Mouse (Mus musculus) stomach, embryonic 15.5 days (tissue): ENCODE measurements at regions not wholly inside any gene's neighbourhood (a gene's known extent, or its start where the extent isn't known, plus 50 kb on each side); places are given as distances from the start of the nearest gene placed in this dataset.

Source experiments
- ATAC-seq: fragments of 200-750 bp; cut with Nextera tagmentation; 2 replicates; pipeline ENCODE4 v1.8.0; 2017; ENCODE audit warnings: low read depth, moderate number of reproducible peaks, moderate TSS enrichment; ENCODE audit not compliant: insufficient read depth, low FRiP score
- H3K27ac ChIP-seq: fragments of 300-500 bp; sonication (generic); 2 replicates; pipeline ENCODE4 v1.5.1; 2015; ENCODE audit warnings: mild to moderate bottlenecking, inconsistent platforms
- H3K27me3 ChIP-seq: fragments of 300-500 bp; sonication (generic); replicated peaks from 2 replicates; pipeline ENCODE4 v1.6.1; 2015; ENCODE audit warnings: inconsistent platforms
- H3K36me3 ChIP-seq: fragments of 300-500 bp; sonication (generic); 2 replicates; pipeline ENCODE4 v1.6.1; 2015; ENCODE audit warnings: inconsistent platforms
- H3K4me1 ChIP-seq: fragments of 300-500 bp; sonication (generic); 2 replicates; pipeline ENCODE4 v1.6.1; 2015; ENCODE audit warnings: inconsistent platforms
- H3K4me2 ChIP-seq: fragments of 300-500 bp; sonication (generic); 2 replicates; pipeline ENCODE4 v1.6.1; 2015; ENCODE audit warnings: mild to moderate bottlenecking, inconsistent platforms
- H3K4me3 ChIP-seq: fragments of 300-500 bp; sonication (generic); replicated peaks from 2 replicates; pipeline ENCODE4 v1.5.1; 2015; ENCODE audit warnings: inconsistent platforms
- H3K9ac ChIP-seq: fragments of 300-500 bp; sonication (generic); 2 replicates; pipeline ENCODE4 v1.6.1; 2015; ENCODE audit warnings: inconsistent platforms
- H3K9me3 ChIP-seq: fragments of 300-500 bp; sonication (generic); 2 replicates; pipeline ENCODE4 v1.6.1; 2016; ENCODE audit warnings: inconsistent platforms
- WGBS: fragments of 180-500 bp; shearing (Covaris S2); methylation state at CpG from one replicate; pipeline ENCODE4 v1.1.7; 2015; 5-methylcytosine and 5-hydroxymethylcytosine counted together

DNA sequence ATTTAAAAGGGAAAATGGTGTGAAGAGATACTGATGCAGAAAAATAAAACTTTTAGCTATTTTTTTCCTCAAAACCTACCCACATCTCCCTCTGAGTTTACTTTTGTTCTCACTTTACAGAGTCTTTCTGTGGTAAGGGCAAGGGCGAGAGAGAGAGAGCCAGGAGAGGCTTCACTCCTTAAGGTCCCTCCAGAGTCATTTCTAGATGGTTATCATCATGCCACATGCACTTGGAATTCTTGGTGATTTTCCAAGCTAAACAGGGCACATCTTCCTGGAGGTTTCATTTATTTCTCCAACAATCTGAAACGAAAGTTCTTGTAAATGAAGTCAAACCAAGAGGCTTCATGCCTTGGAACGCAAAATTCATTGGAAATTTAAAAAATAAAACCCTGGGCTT is 130.0 kb upstream of the Cdkn2b start:
- Histone ChIP-seq H3K4me2 (no peak overlapping the region), H3K9ac (no peak overlapping the region), H3K27me3 (no peaks in the 10 kb centered on the region), H3K4me1 (no peaks in the 10 kb centered on the region), H3K27ac (no peak overlapping the region), H3K36me3 (no peaks in the 10 kb centered on the region), H3K9me3 (no peaks in the 10 kb centered on the region), H3K4me3 (no peak overlapping the region)
- ATAC-seq, result no peak
- WGBS, result 72% methylated on average over 3 of the region's 3 CpGs

DNA sequence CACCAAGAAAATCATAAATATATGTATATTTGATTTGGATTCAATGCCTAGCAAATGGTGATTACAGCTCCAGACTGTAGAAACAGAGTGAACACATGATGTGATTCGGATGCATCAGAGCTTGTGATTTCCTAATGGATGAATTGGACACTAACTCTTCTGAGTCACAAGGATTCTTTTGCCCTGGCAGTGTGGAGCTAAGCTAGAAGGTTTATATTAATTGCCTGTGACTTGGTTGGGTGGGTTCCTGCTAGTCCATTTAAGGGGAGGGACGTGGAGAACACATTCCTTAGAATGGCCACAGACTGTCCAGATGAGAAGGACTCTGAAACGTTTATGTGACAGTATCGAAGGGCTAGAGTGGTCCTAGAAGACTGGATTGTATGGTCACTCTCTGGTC is 129.5 kb upstream of the Cdkn2b start:
- Histone ChIP-seq H3K4me3 (no peak overlapping the region), H3K27me3 (no peaks in the 10 kb centered on the region), H3K4me1 (no peaks in the 10 kb centered on the region), H3K36me3 (no peaks in the 10 kb centered on the region), H3K27ac (no peak overlapping the region), H3K4me2 (no peak overlapping the region), H3K9me3 (no peaks in the 10 kb centered on the region), H3K9ac (no peak overlapping the region)
- 53% methylated on average over 4 of the region's 4 CpGs for WGBS
- ATAC-seq, result no peak

DNA sequence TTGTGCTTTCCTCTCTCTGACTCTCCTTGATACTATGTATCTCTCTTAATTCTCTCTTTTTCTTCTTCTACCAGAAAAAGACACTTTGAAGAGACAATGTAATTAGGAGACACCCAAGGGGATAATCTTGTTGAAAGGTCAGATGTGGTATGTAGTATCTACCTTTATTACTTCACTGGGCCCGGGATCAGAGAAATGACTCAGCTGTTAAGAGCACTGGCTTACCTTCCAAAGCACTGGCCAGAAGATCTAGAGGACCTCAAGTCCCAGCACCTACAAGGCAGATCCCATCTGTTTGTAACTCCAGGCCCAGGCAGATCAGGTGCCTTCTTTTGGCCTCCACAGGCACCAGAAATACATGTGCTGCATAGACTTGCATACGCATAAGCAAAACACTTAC is 127.8 kb upstream of the Cdkn2b start:
- H3K4me3 ChIP-seq, result no peak overlapping the region
- no peak overlapping the region for H3K4me2 ChIP-seq
- no peak overlapping the region for H3K27ac ChIP-seq
- H3K4me1 ChIP-seq, result no peaks in the 10 kb centered on the region
- 85% methylated on average over 2 of the region's 2 CpGs for WGBS
- no peaks in the 10 kb centered on the region for H3K27me3 ChIP-seq
- H3K9me3 ChIP-seq, result no peaks in the 10 kb centered on the region
- ATAC-seq, result no peak
- no peaks in the 10 kb centered on the region for H3K36me3 ChIP-seq
- H3K9ac ChIP-seq, result no peak overlapping the region

DNA sequence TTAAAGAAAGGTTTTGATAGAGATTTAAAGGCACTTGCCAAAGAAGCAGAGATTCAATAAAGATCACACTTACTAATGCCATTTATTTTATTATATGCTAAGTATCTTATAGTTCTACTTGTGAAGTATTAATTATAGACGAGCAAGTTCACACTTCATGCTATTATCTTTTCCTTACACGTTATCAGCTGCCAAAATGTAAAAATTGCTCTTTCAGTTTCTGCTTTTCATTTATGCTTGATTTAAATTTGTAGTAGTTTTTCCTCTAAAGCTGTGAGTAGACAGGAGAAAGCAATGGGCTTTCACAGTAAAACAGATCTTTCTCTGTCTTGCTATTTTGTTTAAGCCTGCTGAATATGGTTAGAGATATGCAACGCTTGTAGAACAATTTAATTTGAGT is 125.9 kb upstream of the Cdkn2b start:
- Histone ChIP-seq H3K4me1 (no peaks in the 10 kb centered on the region), H3K9ac (no peak overlapping the region), H3K9me3 (no peaks in the 10 kb centered on the region), H3K4me3 (no peak overlapping the region), H3K27ac (no peak overlapping the region), H3K4me2 (no peak overlapping the region), H3K36me3 (no peaks in the 10 kb centered on the region), H3K27me3 (no peaks in the 10 kb centered on the region)
- ATAC-seq, result no peak
- WGBS, result 82% methylated on average over 3 of the region's 3 CpGs

DNA sequence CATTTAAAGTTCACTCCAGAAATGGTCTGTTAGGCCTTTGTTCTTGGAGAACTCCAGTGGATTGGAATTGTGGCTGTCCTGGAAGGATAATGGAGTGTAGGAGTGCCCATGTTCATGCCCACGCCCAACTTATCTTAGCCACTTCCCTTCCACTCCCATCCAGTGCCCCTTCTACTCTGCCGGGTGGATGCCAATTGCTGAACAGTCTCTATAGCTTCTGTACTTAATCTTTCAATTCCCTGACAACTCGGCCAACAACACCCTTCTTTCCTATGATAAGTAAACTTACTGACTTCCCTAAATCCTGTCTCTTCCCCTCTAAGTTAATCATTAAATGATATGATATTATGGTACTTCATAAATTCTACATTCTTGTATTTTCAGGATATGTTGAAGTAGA is 123.3 kb upstream of the Cdkn2b start:
- H3K4me1 ChIP-seq, result no peaks in the 10 kb centered on the region
- no peaks in the 10 kb centered on the region for H3K9me3 ChIP-seq
- H3K9ac ChIP-seq, result no peak overlapping the region
- no peaks in the 10 kb centered on the region for H3K36me3 ChIP-seq
- no peak overlapping the region for H3K27ac ChIP-seq
- no peaks in the 10 kb centered on the region for H3K27me3 ChIP-seq
- no peak for ATAC-seq
- H3K4me3 ChIP-seq, result no peak overlapping the region
- WGBS, result 66% methylated on average over 3 of the region's 3 CpGs
- H3K4me2 ChIP-seq, result no peak overlapping the region

DNA sequence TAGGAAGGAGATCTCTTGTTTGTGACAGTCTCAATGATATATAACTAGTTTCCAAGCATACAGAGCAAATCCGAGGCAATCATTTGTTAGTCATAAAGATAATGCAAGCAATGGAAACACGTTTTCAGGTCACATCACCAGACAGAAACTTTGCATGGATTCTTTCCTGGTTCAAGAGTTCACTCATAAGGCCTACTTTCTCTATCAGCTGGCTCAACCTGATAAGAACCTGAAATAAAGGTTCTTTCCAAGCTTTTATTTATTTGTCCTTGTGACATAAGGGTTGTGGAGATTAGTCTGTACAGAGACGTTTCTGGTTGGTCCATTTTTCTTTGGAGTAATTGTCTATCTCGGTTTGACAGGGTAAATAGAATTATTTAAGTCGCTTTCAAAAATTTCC is 122.7 kb upstream of the Cdkn2b start:
- 0 out of 2 replicates have a peak overlapping the region, but pooled peaks have one; percentile 46 for H3K27ac ChIP-seq
- peak; percentile 75; the same call in 1 of the 2 replicates for ATAC-seq
- 45% methylated on average over 5 of the region's 5 CpGs for WGBS

DNA sequence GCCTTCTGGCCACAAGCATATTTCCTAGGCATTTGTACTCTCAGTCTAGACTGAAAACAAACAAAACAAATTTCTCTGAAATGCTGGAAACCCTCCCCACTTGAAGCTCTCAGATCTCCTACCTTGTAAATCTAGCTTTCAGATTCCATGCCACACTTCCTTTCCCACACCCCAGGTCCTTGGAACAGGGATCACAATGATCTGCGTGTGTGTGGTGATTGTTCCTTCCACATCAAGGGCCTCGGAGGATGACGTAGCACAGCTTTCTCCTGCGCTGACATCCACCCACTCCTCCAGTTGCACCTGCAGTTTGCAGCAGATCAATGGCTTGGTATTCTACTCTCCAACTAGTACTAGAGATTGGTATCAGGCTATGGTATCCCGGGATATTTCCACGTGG is 120.7 kb upstream of the Cdkn2b start:
- Histone ChIP-seq H3K27ac (no peak overlapping the region), H3K9ac (no peak overlapping the region), H3K36me3 (no peaks in the 10 kb centered on the region), H3K27me3 (no peaks in the 10 kb centered on the region), H3K4me3 (no peak overlapping the region), H3K9me3 (no peaks in the 10 kb centered on the region), H3K4me1 (no peaks in the 10 kb centered on the region), H3K4me2 (no peak overlapping the region)
- ATAC-seq, result no peak
- 71% methylated on average over 6 of the region's 6 CpGs for WGBS

More for the DNA sequence above, 122.7 kb upstream of the Cdkn2b start:
- H3K4me3 ChIP-seq, result no peak overlapping the region
- H3K9ac ChIP-seq, result no peak overlapping the region
- no peaks in the 10 kb centered on the region for H3K27me3 ChIP-seq
- H3K36me3 ChIP-seq, result no peaks in the 10 kb centered on the region
- no peaks in the 10 kb centered on the region for H3K9me3 ChIP-seq
- no peaks in the 10 kb centered on the region for H3K4me1 ChIP-seq
- H3K4me2 ChIP-seq, result no peak overlapping the region

DNA sequence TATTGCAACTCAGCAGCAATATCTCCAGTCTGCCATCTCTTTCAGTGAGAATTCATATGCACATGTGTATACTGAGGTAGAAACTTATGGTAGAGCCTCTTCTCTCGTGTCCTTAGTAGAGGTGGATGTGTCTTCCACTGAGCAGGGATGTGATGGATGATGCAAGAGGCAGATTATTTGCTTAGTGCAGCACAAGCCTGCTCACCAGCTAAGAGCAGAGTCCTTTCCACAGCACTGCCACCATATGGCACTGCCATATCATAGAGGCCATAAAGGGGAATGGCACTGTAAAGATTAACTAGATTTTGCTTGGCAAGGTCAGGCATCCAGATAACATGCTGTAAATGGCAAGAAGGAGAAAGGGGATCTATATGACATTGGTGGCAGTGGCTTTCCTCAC is 117.6 kb upstream of the Cdkn2b start:
- 45% methylated on average over 1 of the region's 1 CpGs for WGBS
- ATAC-seq, result peak; percentile 57
- no peaks in the 10 kb centered on the region for H3K4me1 ChIP-seq
- H3K4me2 ChIP-seq, result no peak overlapping the region
- H3K27ac ChIP-seq, result no peak overlapping the region; the same call in 1 of the 2 replicates
- no peaks in the 10 kb centered on the region for H3K27me3 ChIP-seq
- H3K9me3 ChIP-seq, result no peaks in the 10 kb centered on the region
- H3K36me3 ChIP-seq, result no peaks in the 10 kb centered on the region
- no peak overlapping the region for H3K4me3 ChIP-seq
- H3K9ac ChIP-seq, result no peak overlapping the region

DNA sequence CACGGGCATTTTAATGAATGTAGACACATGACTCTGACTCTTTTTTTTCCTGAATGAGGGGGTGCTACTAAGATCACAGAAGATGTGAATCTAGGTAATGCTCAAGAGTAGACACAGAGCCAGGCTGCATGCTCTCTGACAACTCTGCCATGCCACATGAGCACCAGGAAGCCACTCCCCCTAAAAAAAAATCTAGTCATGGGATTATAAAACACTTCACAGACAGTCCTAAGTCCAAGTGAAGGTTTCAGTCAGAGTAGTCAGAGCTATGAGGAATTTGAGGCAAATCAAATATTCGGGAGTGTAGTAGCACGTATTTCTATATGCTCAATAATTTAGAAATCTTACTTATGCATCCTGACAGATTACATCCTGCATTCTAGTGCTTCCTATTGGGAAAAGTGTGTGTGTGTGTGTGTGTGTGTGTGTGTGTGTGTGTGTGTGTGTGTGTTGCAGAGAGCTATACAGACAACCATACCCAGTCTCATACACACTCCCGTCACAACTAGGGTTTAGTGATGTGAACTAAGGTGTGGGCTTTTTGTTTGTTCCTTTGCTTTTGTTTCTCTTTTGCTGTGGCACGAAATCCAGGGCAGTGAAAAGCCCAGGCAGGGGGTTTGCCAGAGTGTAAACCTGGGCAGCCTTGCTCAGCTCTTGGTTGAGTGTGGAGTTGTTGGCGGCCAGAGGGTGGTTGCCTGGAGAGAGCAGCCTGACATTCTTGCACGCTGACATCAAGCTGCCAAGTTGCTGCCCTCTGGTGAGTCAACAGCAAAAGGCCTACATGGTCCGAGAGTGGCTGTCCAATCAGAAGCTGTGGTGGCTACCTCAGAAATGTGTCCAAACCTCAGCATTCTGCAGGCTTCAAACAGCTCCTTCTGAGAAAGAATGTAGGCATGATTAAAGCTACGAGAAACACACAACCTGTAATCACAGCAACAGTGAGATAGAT is 116.8 kb upstream of the Cdkn2b start:
- ATAC-seq, result peak; percentile 88

DNA sequence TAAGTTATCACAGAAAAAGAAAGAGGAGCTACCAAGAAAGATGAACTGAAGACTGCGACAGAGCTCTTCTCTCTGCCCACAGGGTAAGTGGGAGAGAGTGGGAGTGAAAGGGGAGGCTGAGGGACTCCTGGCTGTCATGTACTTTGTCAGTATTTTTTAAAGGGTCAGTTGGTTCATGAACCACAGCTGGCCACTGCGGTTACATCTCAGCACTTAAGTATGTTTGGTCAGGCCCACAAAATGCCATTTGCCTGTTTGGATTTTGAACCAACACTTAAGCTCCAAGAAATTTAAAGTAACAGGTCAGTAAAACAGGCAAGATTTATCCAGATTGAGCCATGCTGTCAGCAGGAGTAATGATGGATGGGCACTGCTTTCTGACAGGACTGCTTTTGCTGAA is 115.1 kb upstream of the Cdkn2b start:
- no peaks in the 10 kb centered on the region for H3K9me3 ChIP-seq
- H3K4me3 ChIP-seq, result no peak overlapping the region
- H3K4me2 ChIP-seq, result no peak overlapping the region
- no peak overlapping the region for H3K9ac ChIP-seq
- WGBS, result 45% methylated on average over 2 of the region's 2 CpGs
- no peak overlapping the region for H3K27ac ChIP-seq
- H3K27me3 ChIP-seq, result no peaks in the 10 kb centered on the region
- no peak for ATAC-seq
- no peaks in the 10 kb centered on the region for H3K4me1 ChIP-seq
- H3K36me3 ChIP-seq, result no peaks in the 10 kb centered on the region

More for the DNA sequence above, 116.8 kb upstream of the Cdkn2b start:
- H3K36me3 ChIP-seq, result no peaks in the 10 kb centered on the region
- WGBS, result 41% methylated on average over 9 of the region's 9 CpGs
- H3K27me3 ChIP-seq, result no peaks in the 10 kb centered on the region
- no peaks in the 10 kb centered on the region for H3K4me1 ChIP-seq
- no peak overlapping the region; the same call in 1 of the 2 replicates for H3K27ac ChIP-seq
- no peak overlapping the region for H3K4me3 ChIP-seq
- no peak overlapping the region for H3K9ac ChIP-seq
- no peak overlapping the region for H3K4me2 ChIP-seq
- no peaks in the 10 kb centered on the region for H3K9me3 ChIP-seq

DNA sequence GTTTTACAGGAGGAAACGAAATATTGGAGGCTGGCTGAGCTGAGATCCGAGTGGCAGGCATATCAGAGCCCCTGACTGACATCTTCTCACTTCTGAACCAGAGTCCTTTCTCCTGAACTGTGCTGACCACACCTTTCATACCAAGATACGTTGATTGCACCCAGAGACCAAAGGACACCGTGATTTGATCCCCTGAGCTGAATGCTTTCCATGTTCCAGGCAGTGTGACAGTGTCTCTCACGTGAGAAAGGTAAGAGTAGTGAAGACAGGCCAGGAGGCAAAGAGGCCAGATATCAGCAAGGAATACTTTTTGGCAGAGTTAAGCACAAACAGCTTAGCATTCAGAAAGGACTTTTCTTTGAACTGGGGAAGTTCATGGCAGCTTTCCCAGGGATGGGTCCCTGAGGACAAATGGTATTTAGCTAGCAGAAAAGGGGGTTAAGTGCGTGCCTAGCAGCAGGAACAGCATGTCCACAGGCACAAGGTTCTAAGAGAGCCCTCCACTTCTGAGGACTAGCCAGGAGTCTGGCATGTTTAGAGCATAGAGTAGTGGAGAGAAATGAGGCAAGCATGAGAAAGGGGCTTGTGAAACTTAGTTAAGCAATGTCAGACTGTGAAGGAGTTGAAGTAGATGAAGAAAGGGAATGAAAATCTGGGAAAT is 111.0 kb upstream of the Cdkn2b start:
- Histone ChIP-seq H3K27ac (no peak overlapping the region), H3K27me3 (no peaks in the 10 kb centered on the region), H3K9ac (no peak overlapping the region), H3K4me1 (no peaks in the 10 kb centered on the region), H3K4me2 (no peak overlapping the region), H3K36me3 (no peaks in the 10 kb centered on the region), H3K4me3 (no peak overlapping the region), H3K9me3 (no peaks in the 10 kb centered on the region)
- whole genome bisulfite sequencing, result 52% methylated on average over 6 of the region's 6 CpGs
- no peak for ATAC-seq

DNA sequence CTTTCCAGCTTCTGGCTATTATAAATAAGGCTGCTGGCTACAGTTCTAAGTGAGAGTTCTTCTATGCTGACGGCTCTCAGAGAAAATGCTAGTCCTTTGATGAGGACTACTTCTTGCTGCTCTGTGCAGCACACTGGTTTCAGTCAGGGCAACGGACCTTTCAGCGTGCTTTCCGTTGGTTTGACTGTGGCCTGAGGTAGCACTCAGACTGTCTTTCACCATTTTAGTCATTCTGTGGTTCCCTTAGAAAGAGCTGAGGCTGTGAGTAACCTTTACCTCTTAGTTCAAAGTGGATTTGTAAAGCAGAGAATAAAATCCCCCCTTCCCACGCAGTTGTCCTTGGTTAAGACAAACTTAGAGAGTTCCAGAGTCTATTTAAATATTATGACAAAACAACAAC is 110.0 kb upstream of the Cdkn2b start:
- ATAC-seq, result no peak
- Histone ChIP-seq H3K27ac (no peak overlapping the region), H3K4me1 (no peaks in the 10 kb centered on the region), H3K9me3 (no peaks in the 10 kb centered on the region), H3K36me3 (no peaks in the 10 kb centered on the region), H3K4me2 (no peak overlapping the region), H3K9ac (no peak overlapping the region), H3K4me3 (no peak overlapping the region), H3K27me3 (no peaks in the 10 kb centered on the region)
- whole genome bisulfite sequencing, result 86% methylated on average over 5 of the region's 5 CpGs
